Mouse (Mus musculus) forebrain, embryonic 15.5 days (tissue): ENCODE measurements around the gene Crip3. TPM values are rescaled to one million over a fixed set of nuclear protein-coding genes. Genes with fewer than 3 reads are reported as not detected.
A peak's percentile ranks its signal among the peaks of the same experiment; 100 is the strongest.

Experiments used
- ATAC-seq: fragments of 200-750 bp; cut with Nextera tagmentation; replicated peaks from 2 replicates; pipeline ENCODE4 v1.8.0; 2017; ENCODE audit warnings: mild to moderate bottlenecking, moderate TSS enrichment, moderate library complexity
- H3K27ac ChIP-seq: fragments of 300-500 bp; sonication (generic); replicated peaks from 2 replicates; pipeline ENCODE4 v1.5.1; 2015; ENCODE audit warnings: mild to moderate bottlenecking, inconsistent platforms
- H3K27me3 ChIP-seq: fragments of 300-500 bp; sonication (generic); 2 replicates; pipeline ENCODE4 v1.6.1; 2015; ENCODE audit warnings: inconsistent platforms
- H3K36me3 ChIP-seq: fragments of 300-500 bp; sonication (generic); 2 replicates; pipeline ENCODE4 v1.6.1; 2015; ENCODE audit warnings: mild to moderate bottlenecking, inconsistent platforms
- H3K4me1 ChIP-seq: fragments of 300-500 bp; sonication (generic); 2 replicates; pipeline ENCODE4 v1.6.1; 2015; ENCODE audit warnings: inconsistent platforms
- H3K4me2 ChIP-seq: fragments of 300-500 bp; sonication (generic); replicated peaks from 2 replicates; pipeline ENCODE4 v1.6.1; 2015; ENCODE audit warnings: mild to moderate bottlenecking, inconsistent platforms
- H3K4me3 ChIP-seq: fragments of 300-500 bp; sonication (generic); 2 replicates; pipeline ENCODE4 v1.5.1; 2015; ENCODE audit warnings: mild to moderate bottlenecking, inconsistent platforms
- H3K9ac ChIP-seq: fragments of 300-500 bp; sonication (generic); replicated peaks from 2 replicates; pipeline ENCODE4 v1.6.1; 2015; ENCODE audit warnings: mild to moderate bottlenecking, inconsistent platforms
- H3K9me3 ChIP-seq: fragments of 300-500 bp; sonication (generic); 2 replicates; pipeline ENCODE4 v1.6.1; 2016; ENCODE audit warnings: inconsistent platforms
- WGBS: fragments of 180-500 bp; shearing (Covaris S2); methylation state at CpG from one replicate; pipeline ENCODE4 v1.1.7; 2015; ENCODE audit warnings: mixed read lengths; 5-methylcytosine and 5-hydroxymethylcytosine counted together
- polyA plus RNA-seq: library from polyadenylated mRNA; unstranded; fragments of >200 nt; fragmentation: Nextera tagmentation; extraction: Ambion mirVana; gene quantifications from 2 replicates; pipeline ENCODE4 v1.2.1, GENCODE M21; 2015

The Crip3 gene
- polyA plus RNA-seq: 1.1 and 1.2 TPM in 2 replicates

GRCm38 (mm10) chr17:46428761-46429414, at the start of gene Crip3:
Gene Crip3, plus strand, starts transcription at chr17:46428926.
- Histone ChIP-seq H3K4me3 (no peak within 1 kb of the TSS), H3K9ac (no peak within 1 kb of the TSS), H3K4me1 (0 out of 2 replicates have a peak, but pooled peaks cover 3% of the 10 kb centered on the region), H3K27ac (no peak within 1 kb of the TSS), H3K36me3 (no peaks in the 10 kb centered on the region), H3K4me2 (peak within 1 kb of the TSS; percentile 20), H3K9me3 (no peaks in the 10 kb centered on the region), H3K27me3 (no peaks in the 10 kb centered on the region; the same call in 1 of the 2 replicates)
- 6% methylated on average over 18 of the region's 18 CpGs for WGBS
- no peak for ATAC-seq

GRCm38 (mm10) chr17:46383294-46384060, 45.2 kb upstream of the Crip3 start, which contains the start of gene Zfp318:
Gene Zfp318, plus strand, starts transcription at chr17:46383731.
- H3K9me3 ChIP-seq: no peaks in the 10 kb centered on the region
- peak within 1 kb of the TSS; percentile 99 for H3K4me3 ChIP-seq
- peak within 1 kb of the TSS; percentile 74 for H3K4me2 ChIP-seq
- peak; percentile 98 for ATAC-seq
- no peaks in the 10 kb centered on the region for H3K27me3 ChIP-seq
- under 1% methylated on average over 75 of the region's 105 CpGs for WGBS
- H3K4me1 ChIP-seq: peaks cover 18% of the 10 kb centered on the region
- peaks cover 10% of the 10 kb centered on the region; the same call in 1 of the 2 replicates for H3K36me3 ChIP-seq
- H3K9ac ChIP-seq: peak within 1 kb of the TSS; percentile 99
- peak within 1 kb of the TSS; percentile 91 for H3K27ac ChIP-seq

GRCm38 (mm10) chr17:46384061-46384801, 44.5 kb upstream of the Crip3 start:
- H3K27ac ChIP-seq: peak overlapping the region; percentile 91
- peaks cover 18% of the 10 kb centered on the region for H3K4me1 ChIP-seq
- ATAC-seq: peak; percentile 42
- peak overlapping the region; percentile 74 for H3K4me2 ChIP-seq
- peak overlapping the region; percentile 99 for H3K9ac ChIP-seq
- H3K36me3 ChIP-seq: peaks cover 16% of the 10 kb centered on the region; the same call in 1 of the 2 replicates
- H3K4me3 ChIP-seq: peak overlapping the region; percentile 99
- no peaks in the 10 kb centered on the region for H3K9me3 ChIP-seq
- under 1% methylated on average over 69 of the region's 70 CpGs for WGBS
- no peaks in the 10 kb centered on the region for H3K27me3 ChIP-seq

- H3K9me3 ChIP-seq: no peaks in the 10 kb centered on the region
- no peaks in the 10 kb centered on the region for H3K27me3 ChIP-seq
- H3K4me2 ChIP-seq: no peak overlapping the region
- peaks cover 18% of the 10 kb centered on the region for H3K4me1 ChIP-seq
- no peak overlapping the region for H3K9ac ChIP-seq
- H3K4me3 ChIP-seq: no peak overlapping the region
- no peak overlapping the region for H3K27ac ChIP-seq
- WGBS: 95% methylated on average over 3 of the region's 3 CpGs
- peaks cover 27% of the 10 kb centered on the region; the same call in 1 of the 2 replicates for H3K36me3 ChIP-seq
- no peak for ATAC-seq
Observed at GRCm38 (mm10) chr17:46388200-46388599, 40.5 kb upstream of the Crip3 start.

- no peak overlapping the region for H3K9ac ChIP-seq
- H3K27me3 ChIP-seq: no peaks in the 10 kb centered on the region
- H3K36me3 ChIP-seq: peaks cover 52% of the 10 kb centered on the region
- no peaks in the 10 kb centered on the region for H3K9me3 ChIP-seq
- no peak overlapping the region for H3K4me2 ChIP-seq
- WGBS: 48% methylated on average over 2 of the region's 2 CpGs
- H3K27ac ChIP-seq: no peak overlapping the region
- H3K4me3 ChIP-seq: no peak overlapping the region
- H3K4me1 ChIP-seq: no peaks in the 10 kb centered on the region
- ATAC-seq: no peak
Observed at GRCm38 (mm10) chr17:46393012-46393411, 35.7 kb upstream of the Crip3 start.

- Histone ChIP-seq H3K4me2 (no peak overlapping the region), H3K36me3 (peaks cover 56% of the 10 kb centered on the region), H3K9me3 (no peaks in the 10 kb centered on the region), H3K4me1 (no peaks in the 10 kb centered on the region), H3K9ac (no peak overlapping the region), H3K4me3 (no peak overlapping the region), H3K27me3 (no peaks in the 10 kb centered on the region), H3K27ac (no peak overlapping the region)
- no peak for ATAC-seq
- 97% methylated on average over 1 of the region's 1 CpGs for WGBS
Observed at GRCm38 (mm10) chr17:46394631-46395030, 34.1 kb upstream of the Crip3 start.

GRCm38 (mm10) chr17:46408478-46408877, 20.2 kb upstream of the Crip3 start:
- Histone ChIP-seq H3K4me1 (no peaks in the 10 kb centered on the region), H3K36me3 (peaks cover 76% of the 10 kb centered on the region), H3K9me3 (no peaks in the 10 kb centered on the region), H3K4me2 (no peak overlapping the region), H3K27me3 (no peaks in the 10 kb centered on the region), H3K9ac (no peak overlapping the region), H3K4me3 (no peak overlapping the region), H3K27ac (no peak overlapping the region)
- ATAC-seq: no peak
- 19% methylated on average over 3 of the region's 3 CpGs for WGBS

GRCm38 (mm10) chr17:46418628-46419027, 10.1 kb upstream of the Crip3 start:
- no peak overlapping the region for H3K4me2 ChIP-seq
- no peak for ATAC-seq
- no peak overlapping the region for H3K9ac ChIP-seq
- H3K9me3 ChIP-seq: no peaks in the 10 kb centered on the region
- 54% methylated on average over 5 of the region's 5 CpGs for WGBS
- H3K36me3 ChIP-seq: peaks cover 13% of the 10 kb centered on the region
- 0 out of 2 replicates have a peak overlapping the region, but pooled peaks have one; percentile 23 for H3K27ac ChIP-seq
- no peak overlapping the region for H3K4me3 ChIP-seq
- H3K27me3 ChIP-seq: no peaks in the 10 kb centered on the region
- no peaks in the 10 kb centered on the region for H3K4me1 ChIP-seq

- Histone ChIP-seq H3K36me3 (peaks cover 6% of the 10 kb centered on the region), H3K27ac (no peak overlapping the region), H3K4me2 (no peak overlapping the region), H3K9me3 (no peaks in the 10 kb centered on the region), H3K27me3 (no peaks in the 10 kb centered on the region), H3K9ac (no peak overlapping the region), H3K4me3 (no peak overlapping the region), H3K4me1 (no peaks in the 10 kb centered on the region)
- ATAC-seq: no peak
Observed at GRCm38 (mm10) chr17:46419717-46420116, 9.0 kb upstream of the Crip3 start.

- H3K36me3 ChIP-seq: no peaks in the 10 kb centered on the region
Observed at GRCm38 (mm10) chr17:46426496-46426895, 2.2 kb upstream of the Crip3 start.

GRCm38 (mm10) chr17:46433627-46434026, 4.9 kb downstream of the Crip3 start:
- Histone ChIP-seq H3K4me3 (0 out of 2 replicates have a peak overlapping the region, but pooled peaks have one; percentile 9), H3K4me1 (0 out of 2 replicates have a peak, but pooled peaks cover 6% of the 10 kb centered on the region), H3K27me3 (no peaks in the 10 kb centered on the region; the same call in none of the 2 replicates), H3K36me3 (no peaks in the 10 kb centered on the region), H3K4me2 (peak overlapping the region; percentile 28), H3K27ac (no peak overlapping the region), H3K9ac (no peak overlapping the region), H3K9me3 (no peaks in the 10 kb centered on the region)
- ATAC-seq: no peak
- WGBS: 2% methylated on average over 17 of the region's 17 CpGs

More at GRCm38 (mm10) chr17:46426496-46426895, 2.2 kb upstream of the Crip3 start:
- no peak overlapping the region for H3K9ac ChIP-seq
- no peaks in the 10 kb centered on the region for H3K27me3 ChIP-seq
- no peak overlapping the region for H3K4me3 ChIP-seq
- H3K4me2 ChIP-seq: no peak overlapping the region
- no peak overlapping the region for H3K27ac ChIP-seq
- 0 out of 2 replicates have a peak, but pooled peaks cover 3% of the 10 kb centered on the region for H3K4me1 ChIP-seq
- no peak for ATAC-seq
- no peaks in the 10 kb centered on the region for H3K9me3 ChIP-seq
